Mouse (Mus musculus): ENCODE measurements around the gene Fabp6. TPM values are rescaled to one million over a fixed set of nuclear protein-coding genes. Genes with fewer than 3 reads are reported as not detected.

Fabp6 gene
- total RNA-seq, 2 experiments from 2014 or later: not detected

GRCm38 (mm10) chr11:43548657-43549435 lies 52.5 kb downstream of the Fabp6 start:
- no peak for DNase-seq (ENCODE audit: low spot score in 2 of 2)

- peak in 1 of 2 experiments; percentile 69 for DNase-seq (ENCODE audit: low spot score in 2 of 2)
Observed at GRCm38 (mm10) chr11:43548148-43548547, 53.2 kb downstream of the Fabp6 start.

- no peak for DNase-seq (ENCODE audit: low spot score in 2 of 2)
Observed at GRCm38 (mm10) chr11:43546678-43547077, 54.7 kb downstream of the Fabp6 start.

Other genes with a start within 250 kb of the Fabp6 start
- 10 to 100 TPM; 26.4 to 28.5 TPM for gene Pttg1, start 175.3 kb downstream of the Fabp6 start, total RNA-seq (2021)
- gene Slu7, start 167.8 kb downstream of the Fabp6 start, total RNA-seq (2021): 10 to 100 TPM; 54.0 to 55.2 TPM
- gene C1qtnf2, start 127.3 kb downstream of the Fabp6 start, total RNA-seq (2021): 1 to 10 TPM in 1 of 2 experiments, under 1 TPM in 1; 0.74 to 2.0 TPM
- 1 to 10 TPM; 9.7 to 9.8 TPM for gene Ccnjl, start 72.8 kb downstream of the Fabp6 start, total RNA-seq (2021)
- 1 to 10 TPM; 1.4 to 2.0 TPM for gene 4933415A04Rik, start 14.5 kb downstream of the Fabp6 start, total RNA-seq (2021)
- 10 to 100 TPM; 65.4 to 70.4 TPM for gene Pwwp2a, start 80.5 kb upstream of the Fabp6 start, total RNA-seq (2021)
- gene Ttc1, start 146.5 kb upstream of the Fabp6 start, total RNA-seq (2021): 10 to 100 TPM; 60.4 to 61.6 TPM

All from layer of hippocampus, adult 18-20 months (tissue).